Mouse (Mus musculus): Measurements from ENCODE around the gene Tpst2. TPM values are rescaled to one million over a fixed set of nuclear protein-coding genes. Genes with fewer than 3 reads are reported as not detected.

Gene Tpst2
- polyA plus RNA-seq, 1 experiment from 2014 or later: 34.5 TPM

- no peak within 1 kb of the TSS for H3K4me3 ChIP-seq (replicated peaks)
- H3K9ac ChIP-seq: no peak within 1 kb of the TSS
- peaks cover 36% of the 10 kb centered on the region for H3K4me1 ChIP-seq (replicated peaks)
- H3K9me3 ChIP-seq (replicated peaks): no peaks in the 10 kb centered on the region
- no peak within 1 kb of the TSS for H3K4me2 ChIP-seq
- no peak for ATAC-seq (ENCODE audit: insufficient read depth)
- 63% methylated on average over 3 of the region's 3 CpGs for WGBS (ENCODE audit: insufficient replicate concordance)
- H3K27ac ChIP-seq (replicated peaks): no peak within 1 kb of the TSS
- H3K27me3 ChIP-seq: no peaks in the 10 kb centered on the region
- H3K36me3 ChIP-seq (replicated peaks): no peaks in the 10 kb centered on the region
Measured at GRCm38 (mm10) chr5:112255426-112255825, 21.1 kb upstream of the Tpst2 start, which contains the start of gene Crybb1. Gene Crybb1, plus strand, starts transcription at chr5:112255815.

GRCm38 (mm10) chr5:112256457-112256856 is 20.0 kb upstream of the Tpst2 start:
- H3K4me3 ChIP-seq (replicated peaks): no peak overlapping the region
- no peak for ATAC-seq (ENCODE audit: insufficient read depth)
- peaks cover 36% of the 10 kb centered on the region for H3K4me1 ChIP-seq (replicated peaks)
- no peaks in the 10 kb centered on the region for H3K27me3 ChIP-seq
- 65% methylated on average over 9 of the region's 9 CpGs for WGBS (ENCODE audit: insufficient replicate concordance)
- H3K9me3 ChIP-seq (replicated peaks): no peaks in the 10 kb centered on the region
- H3K27ac ChIP-seq (replicated peaks): no peak overlapping the region
- H3K9ac ChIP-seq: no peak overlapping the region
- H3K4me2 ChIP-seq: no peak overlapping the region
- no peaks in the 10 kb centered on the region for H3K36me3 ChIP-seq (replicated peaks)

- Histone ChIP-seq H3K9me3 (replicated peaks) (no peaks in the 10 kb centered on the region), H3K27me3 (no peaks in the 10 kb centered on the region), H3K9ac (no peak overlapping the region), H3K36me3 (replicated peaks) (no peaks in the 10 kb centered on the region), H3K4me2 (no peak overlapping the region), H3K27ac (replicated peaks) (no peak overlapping the region), H3K4me1 (replicated peaks) (peaks cover 21% of the 10 kb centered on the region), H3K4me3 (replicated peaks) (no peak overlapping the region)
- ATAC-seq (ENCODE audit: insufficient read depth): no peak
- WGBS (ENCODE audit: insufficient replicate concordance): 77% methylated on average over 3 of the region's 3 CpGs
Measured at GRCm38 (mm10) chr5:112257896-112258295, 18.6 kb upstream of the Tpst2 start.

- no peak overlapping the region for H3K9ac ChIP-seq
- H3K4me1 ChIP-seq (replicated peaks): 0 out of 2 replicates have a peak, but pooled peaks cover 2% of the 10 kb centered on the region
- H3K36me3 ChIP-seq (replicated peaks): no peaks in the 10 kb centered on the region
- H3K9me3 ChIP-seq (replicated peaks): no peaks in the 10 kb centered on the region
- no peaks in the 10 kb centered on the region for H3K27me3 ChIP-seq
- H3K4me2 ChIP-seq: no peak overlapping the region
- WGBS (ENCODE audit: insufficient replicate concordance): 59% methylated on average over 16 of the region's 16 CpGs
- no peak overlapping the region for H3K27ac ChIP-seq (replicated peaks)
- no peak overlapping the region for H3K4me3 ChIP-seq (replicated peaks)
- ATAC-seq (ENCODE audit: insufficient read depth): no peak
Measured at GRCm38 (mm10) chr5:112259862-112260650, 16.4 kb upstream of the Tpst2 start.

- H3K4me1 ChIP-seq (replicated peaks): peaks cover 10% of the 10 kb centered on the region
- WGBS (ENCODE audit: insufficient replicate concordance): 66% methylated on average over 3 of the region's 3 CpGs
- H3K4me3 ChIP-seq (replicated peaks): no peak overlapping the region
- H3K27ac ChIP-seq (replicated peaks): no peak overlapping the region
- H3K36me3 ChIP-seq (replicated peaks): no peaks in the 10 kb centered on the region
- H3K9ac ChIP-seq: no peak overlapping the region
- H3K9me3 ChIP-seq (replicated peaks): no peaks in the 10 kb centered on the region
- ATAC-seq (ENCODE audit: insufficient read depth): no peak
- H3K27me3 ChIP-seq: no peaks in the 10 kb centered on the region
- no peak overlapping the region for H3K4me2 ChIP-seq
Measured at GRCm38 (mm10) chr5:112260818-112261217, 15.7 kb upstream of the Tpst2 start.

GRCm38 (mm10) chr5:112264099-112264498 is 12.4 kb upstream of the Tpst2 start:
- Histone ChIP-seq H3K4me2 (no peak overlapping the region), H3K27me3 (peaks cover 13% of the 10 kb centered on the region; the same call in 1 of the 2 replicates), H3K9me3 (replicated peaks) (no peaks in the 10 kb centered on the region), H3K9ac (no peak overlapping the region), H3K4me1 (replicated peaks) (peaks cover 34% of the 10 kb centered on the region), H3K4me3 (replicated peaks) (no peak overlapping the region), H3K27ac (replicated peaks) (no peak overlapping the region), H3K36me3 (replicated peaks) (no peaks in the 10 kb centered on the region)
- 71% methylated on average over 7 of the region's 7 CpGs for WGBS (ENCODE audit: insufficient replicate concordance)
- ATAC-seq (ENCODE audit: insufficient read depth): no peak

- WGBS (ENCODE audit: insufficient replicate concordance): 55% methylated on average over 5 of the region's 5 CpGs
- no peak for ATAC-seq (ENCODE audit: insufficient read depth)
Measured at GRCm38 (mm10) chr5:112265110-112265509, 11.4 kb upstream of the Tpst2 start.

GRCm38 (mm10) chr5:112265515-112265914 is 11.0 kb upstream of the Tpst2 start:
- H3K4me3 ChIP-seq (replicated peaks): no peak overlapping the region
- H3K9me3 ChIP-seq (replicated peaks): no peaks in the 10 kb centered on the region
- H3K9ac ChIP-seq: no peak overlapping the region
- ATAC-seq (ENCODE audit: insufficient read depth): peak; percentile 56
- 4% methylated on average over 10 of the region's 10 CpGs for WGBS (ENCODE audit: insufficient replicate concordance)
- H3K4me2 ChIP-seq: peak overlapping the region; percentile 53
- peaks cover 25% of the 10 kb centered on the region; the same call in 1 of the 2 replicates for H3K27me3 ChIP-seq
- no peaks in the 10 kb centered on the region for H3K36me3 ChIP-seq (replicated peaks)
- peaks cover 34% of the 10 kb centered on the region for H3K4me1 ChIP-seq (replicated peaks)
- H3K27ac ChIP-seq (replicated peaks): peak overlapping the region; percentile 75

More at GRCm38 (mm10) chr5:112265110-112265509, 11.4 kb upstream of the Tpst2 start:
- H3K36me3 ChIP-seq (replicated peaks): no peaks in the 10 kb centered on the region
- H3K4me2 ChIP-seq: peak overlapping the region; percentile 53
- peaks cover 34% of the 10 kb centered on the region for H3K4me1 ChIP-seq (replicated peaks)
- peak overlapping the region; percentile 75; the same call in 1 of the 2 replicates for H3K27ac ChIP-seq (replicated peaks)
- no peak overlapping the region for H3K4me3 ChIP-seq (replicated peaks)
- no peak overlapping the region for H3K9ac ChIP-seq
- H3K9me3 ChIP-seq (replicated peaks): no peaks in the 10 kb centered on the region
- peaks cover 21% of the 10 kb centered on the region; the same call in 1 of the 2 replicates for H3K27me3 ChIP-seq

- ATAC-seq (ENCODE audit: insufficient read depth): peak; percentile 49
Measured at GRCm38 (mm10) chr5:112266011-112266777, 10.3 kb upstream of the Tpst2 start.

GRCm38 (mm10) chr5:112270764-112271541 is 5.5 kb upstream of the Tpst2 start:
- WGBS (ENCODE audit: insufficient replicate concordance): 34% methylated on average over 24 of the region's 24 CpGs
- no peak overlapping the region for H3K4me2 ChIP-seq
- H3K27ac ChIP-seq (replicated peaks): no peak overlapping the region
- H3K9ac ChIP-seq: no peak overlapping the region
- ATAC-seq (ENCODE audit: insufficient read depth): no peak
- no peaks in the 10 kb centered on the region for H3K9me3 ChIP-seq (replicated peaks)
- H3K4me1 ChIP-seq (replicated peaks): peaks cover 50% of the 10 kb centered on the region
- peaks cover 37% of the 10 kb centered on the region for H3K27me3 ChIP-seq
- H3K36me3 ChIP-seq (replicated peaks): no peaks in the 10 kb centered on the region
- no peak overlapping the region for H3K4me3 ChIP-seq (replicated peaks)

More at GRCm38 (mm10) chr5:112266011-112266777, 10.3 kb upstream of the Tpst2 start:
- Histone ChIP-seq H3K27me3 (peaks cover 32% of the 10 kb centered on the region), H3K27ac (replicated peaks) (peak overlapping the region; percentile 75), H3K36me3 (replicated peaks) (no peaks in the 10 kb centered on the region), H3K9ac (no peak overlapping the region), H3K4me2 (peak overlapping the region; percentile 53), H3K4me3 (replicated peaks) (no peak overlapping the region), H3K4me1 (replicated peaks) (peaks cover 39% of the 10 kb centered on the region), H3K9me3 (replicated peaks) (no peaks in the 10 kb centered on the region)
- 18% methylated on average over 9 of the region's 9 CpGs for WGBS (ENCODE audit: insufficient replicate concordance)

All from liver, embryonic 15.5 days (tissue).